Mouse (Mus musculus) CH12.LX (cell line): ENCODE data around the gene Lrtm2. TPM values are rescaled to one million over a fixed set of nuclear protein-coding genes. Genes with fewer than 3 reads are reported as not detected.

Experiments used
- DNase-seq: peaks from one replicate; pipeline ENCODE4 v3.0.0-alpha.2; 2013; ENCODE audit errors: extremely low read depth
- H3K27ac ChIP-seq: 2 replicates; pipeline ENCODE4 v1.5.1; 2012; ENCODE audit warnings: low read depth, mild to moderate bottlenecking, control low read depth, moderate library complexity; ENCODE audit not compliant: insufficient read depth
- H3K27me3 ChIP-seq: replicated peaks from 2 replicates; pipeline ENCODE3; 2012; ENCODE audit warnings: inconsistent platforms
- H3K36me3 ChIP-seq, 2 experiments: replicated peaks in 1 of 2; 2 replicates each; pipeline versions ENCODE3 to v1.6.1; 2012; ENCODE audit warnings: inconsistent platforms in 1 of 2, low read length in 1 of 2, mild to moderate bottlenecking in 1 of 2, mixed read lengths in 1 of 2, moderate library complexity in 1 of 2; ENCODE audit not compliant: control insufficient read depth in 1 of 2, insufficient read depth in 1 of 2
- H3K4me1 ChIP-seq, 2 experiments: 2 replicates each; pipeline ENCODE4 v1.6.1; 2012; ENCODE audit warnings: inconsistent platforms in 1 of 2, moderate library complexity in 1 of 2; ENCODE audit not compliant: insufficient read depth in 2 of 2, control insufficient read depth in 1 of 2
- H3K4me2 ChIP-seq: 2 replicates; pipeline ENCODE4 v1.6.1; 2012; ENCODE audit warnings: low read depth, mild to moderate bottlenecking, control low read depth; ENCODE audit not compliant: poor library complexity, insufficient read depth, severe bottlenecking
- H3K4me3 ChIP-seq, 3 experiments: fragments of 150-350 bp in 1 of 3; sonication (generic) in 1 of 3; replicated peaks in 1 of 3; 2 replicates each; pipeline versions ENCODE3 to v1.5.1; 2011 to 2012; ENCODE audit warnings: low read depth in 2 of 3, low read length in 2 of 3, mild to moderate bottlenecking in 2 of 3, moderate library complexity in 2 of 3, control low read depth in 1 of 3, improper control_type of control experiment in 1 of 3, inconsistent platforms in 1 of 3, mixed read lengths in 1 of 3; ENCODE audit not compliant: poor library complexity in 1 of 3
- H3K79me2 ChIP-seq: replicated peaks from 2 replicates; pipeline ENCODE4 v1.6.1; 2012; ENCODE audit warnings: mild to moderate bottlenecking, moderate library complexity; ENCODE audit not compliant: control insufficient read depth, poor library complexity, insufficient read depth, severe bottlenecking; ENCODE audit errors: extremely low read depth
- H3K9ac ChIP-seq: 2 replicates; pipeline ENCODE4 v1.6.1; 2012; ENCODE audit warnings: low read depth, mild to moderate bottlenecking, control low read depth, moderate library complexity; ENCODE audit not compliant: insufficient read depth
- H3K9me3 ChIP-seq: replicated peaks from 2 replicates; pipeline ENCODE3; 2012; ENCODE audit warnings: low read length, inconsistent platforms, mixed read lengths
- CHD2 ChIP-seq: IDR thresholded peaks from 2 replicates; pipeline ENCODE4 v1.6.1; 2011; ENCODE audit warnings: low read length, improper control_type of control experiment
- CTCF ChIP-seq, 2 experiments: IDR thresholded peaks in 1 of 2; conservative IDR thresholded peaks in 1 of 2; 2 replicates each; pipeline ENCODE4 v1.5.1; 2011 to 2012; ENCODE audit warnings: low read depth in 2 of 2, low read length in 2 of 2, improper control_type of control experiment in 1 of 2, inconsistent platforms in 1 of 2, mild to moderate bottlenecking in 1 of 2, moderate library complexity in 1 of 2
- E2F4 ChIP-seq: IDR thresholded peaks from 2 replicates; pipeline ENCODE4 v1.6.1; 2011; ENCODE audit warnings: low read depth, low read length, improper control_type of control experiment; ENCODE audit not compliant: insufficient replicate concordance
- ELF1 ChIP-seq: IDR thresholded peaks from 2 replicates; pipeline ENCODE4 v1.6.1; 2014; ENCODE audit warnings: low read depth, mild to moderate bottlenecking, inconsistent platforms, low read length, improper control_type of control experiment
- EP300 ChIP-seq: IDR thresholded peaks from 2 replicates; pipeline ENCODE4 v1.6.1; 2011; ENCODE audit warnings: low read length, improper control_type of control experiment
- ETS1 ChIP-seq: conservative IDR thresholded peaks from 2 replicates; pipeline ENCODE4 v1.6.1; 2012; ENCODE audit warnings: low read depth, mild to moderate bottlenecking, inconsistent platforms, low read length, improper control_type of control experiment, moderate library complexity
- GABPA ChIP-seq: IDR thresholded peaks from 2 replicates; pipeline ENCODE4 v1.6.1; 2012; ENCODE audit warnings: low read depth, low read length, improper control_type of control experiment, inconsistent platforms; ENCODE audit not compliant: insufficient replicate concordance
- IRF4 ChIP-seq: IDR thresholded peaks from 2 replicates; pipeline ENCODE4 v1.6.1; 2014; ENCODE audit warnings: low read depth, mild to moderate bottlenecking, inconsistent platforms, low read length, improper control_type of control experiment
- MAZ ChIP-seq: IDR thresholded peaks from 2 replicates; pipeline ENCODE4 v1.6.1; 2012; ENCODE audit warnings: low read depth, mild to moderate bottlenecking, inconsistent platforms, low read length, improper control_type of control experiment, moderate library complexity
- NRF1 ChIP-seq: IDR thresholded peaks from 2 replicates; pipeline ENCODE4 v1.6.1; 2014; ENCODE audit warnings: low read depth, mild to moderate bottlenecking, inconsistent platforms, low read length, improper control_type of control experiment, moderate library complexity
- PAX5 ChIP-seq: IDR thresholded peaks from 2 replicates; pipeline ENCODE4 v1.6.1; 2012; ENCODE audit warnings: low read length, inconsistent platforms, mixed read lengths
- POLR2A ChIP-seq: IDR thresholded peaks from 2 replicates; pipeline ENCODE4 v1.6.1; 2011; ENCODE audit warnings: low read depth, mild to moderate bottlenecking, improper control_type of control experiment, low read length
- SIN3A ChIP-seq: IDR thresholded peaks from 2 replicates; pipeline ENCODE4 v1.6.1; 2012; ENCODE audit warnings: low read length, improper control_type of control experiment, inconsistent platforms
- TCF12 ChIP-seq: IDR thresholded peaks from 2 replicates; pipeline ENCODE4 v1.6.1; 2014; ENCODE audit warnings: low read depth, mild to moderate bottlenecking, inconsistent platforms, low read length, improper control_type of control experiment
- USF1 ChIP-seq: IDR thresholded peaks from 2 replicates; pipeline ENCODE4 v1.6.1; 2014; ENCODE audit warnings: low read depth, mild to moderate bottlenecking, inconsistent platforms, low read length, improper control_type of control experiment
- ZKSCAN1 ChIP-seq: IDR thresholded peaks from 2 replicates; pipeline ENCODE4 v1.6.1; 2012; ENCODE audit warnings: low read depth, inconsistent platforms, low read length, improper control_type of control experiment, borderline replicate concordance
- ZMIZ1 ChIP-seq: IDR thresholded peaks from 2 replicates; pipeline ENCODE4 v1.6.1; 2012; ENCODE audit warnings: low read depth, mild to moderate bottlenecking, inconsistent platforms, low read length, improper control_type of control experiment
- dilution Hi-C: fragments of 300-500 bp; cut with MboI; formaldehyde crosslinking; loops from 2 replicates; pipeline ENCODE4 v1.14.3; 2020; ENCODE audit warnings: low sequenced_read_pairs; ENCODE audit not compliant: extremely low pct_unique_long_range_greater_than_20kb, extremely low pct_ligation_motif_present
- in situ Hi-C: fragments of 300-500 bp; cut with MboI; formaldehyde crosslinking; loops from 3 replicates; pipeline ENCODE4 v1.14.3; 2019; ENCODE audit warnings: low sequenced_read_pairs, low pct_ligation_motif_present, low pct_unique_long_range_greater_than_20kb, mixed read lengths
- polyA plus RNA-seq: library from polyadenylated mRNA; unstranded; fragments of >175 nt; gene quantifications from 2 replicates; pipeline ENCODE4 v1.2.1, GENCODE M21; 2012; ENCODE audit warnings: low read depth; ENCODE audit not compliant: insufficient read length
- total RNA-seq, 2 experiments: library from RNA; depleted of rRNA; stranded (reverse); fragments of 300-350 nt in 1 of 2; fragments of >200 nt in 1 of 2; gene quantifications; 2 replicates each; pipeline ENCODE4 v1.2.3; 2012 to 2014

The Lrtm2 gene
- total RNA-seq (2012; rRNA removed), result not detected in 2 replicates
- not detected in 2 replicates for total RNA-seq (2014; rRNA removed)
- not detected in 2 replicates for polyA plus RNA-seq

DNA sequence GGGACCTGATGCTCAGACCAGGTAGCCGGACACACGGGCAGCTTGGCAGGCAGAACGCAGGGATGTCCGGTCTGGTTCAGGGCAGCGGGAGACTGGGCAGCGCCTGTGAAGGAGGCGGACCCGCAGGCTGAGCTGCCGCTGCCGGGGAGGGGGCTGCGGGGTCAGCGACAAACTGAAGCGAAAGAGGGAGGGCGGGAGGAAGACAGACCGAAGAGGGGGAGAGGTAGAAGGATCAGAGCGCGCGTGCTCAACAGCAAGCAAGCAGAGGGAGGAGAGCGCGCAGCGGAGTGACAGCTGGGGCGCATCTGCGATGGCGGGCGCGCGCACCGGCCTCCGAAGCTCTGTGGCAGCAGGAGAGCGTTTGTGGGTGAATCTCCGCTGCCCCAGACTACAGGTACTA lies at the start of gene Lrtm2:
TSS of gene Lrtm2 (minus strand) at position 261 of the 400 bp plus-strand sequence.
- H3K9ac ChIP-seq, result no peak within 1 kb of the TSS
- dilution Hi-C loops, result no loop called here
- no peak within 1 kb of the TSS for H3K27ac ChIP-seq
- DNase-seq, result no peak
- H3K79me2 ChIP-seq, result no peaks in the 10 kb centered on the region
- H3K4me3 ChIP-seq, result no peak within 1 kb of the TSS
- H3K36me3 ChIP-seq, result no peaks in the 10 kb centered on the region
- TF ChIP-seq ELF1, result no peak
- no peak for TF ChIP-seq IRF4
- TF ChIP-seq PAX5, result no peak
- no peak for TF ChIP-seq GABPA
- TF ChIP-seq E2F4, result no peak
- no peak for TF ChIP-seq SIN3A
- no peak for TF ChIP-seq TCF12
- no peak for TF ChIP-seq CHD2
- no peak for TF ChIP-seq MAZ
- TF ChIP-seq USF1, result no peak
- TF ChIP-seq POLR2A, result no peak
- no peak for TF ChIP-seq ZMIZ1
- no peak for TF ChIP-seq ZKSCAN1
- TF ChIP-seq EP300, result no peak
- no peak for TF ChIP-seq NRF1
- peaks cover 0 to under 1% of the 10 kb centered on the region in 2 experiments; a peak in 1 of 4 replicates for H3K4me1 ChIP-seq
- H3K27me3 ChIP-seq, result peaks cover 66% of the 10 kb centered on the region
- H3K4me2 ChIP-seq, result no peak within 1 kb of the TSS
- in situ Hi-C loops, result loop anchor here (25.0 kb wide), 1 partner anchor 718 kb away; no protein-coding TSS in a partner anchor
- no peaks in the 10 kb centered on the region for H3K9me3 ChIP-seq

- no peak for DNase-seq
- Histone ChIP-seq H3K4me3 (no peak overlapping the region), H3K4me2 (no peak overlapping the region), H3K79me2 (peaks cover 35% of the 10 kb centered on the region), H3K9ac (no peak overlapping the region), H3K27me3 (no peaks in the 10 kb centered on the region), H3K27ac (no peak overlapping the region), H3K36me3 (peaks cover 0 to 14% of the 10 kb centered on the region in 2 experiments)
- TF ChIP-seq ETS1, result no peak
- 0 out of 4 replicates have a peak, but pooled peaks of 1 of the 2 experiments have one; percentile 1 for TF ChIP-seq CTCF (conservative IDR thresholded peaks at IDR 0.05 in 1 of 2, IDR thresholded peaks at IDR 0.05 in 1 of 2; ENCODE audit: low read depth in 2 of 2, low read length in 2 of 2)
- TF ChIP-seq, all 38 proteins: peak for 1
- peaks cover 5 to 41% of the 10 kb centered on the region in 2 experiments for H3K4me1 ChIP-seq
- dilution Hi-C loops (no loop called here), in situ Hi-C loops (no loop called here)
- H3K9me3 ChIP-seq, result no peaks in the 10 kb centered on the region
Measured at GRCm38 (mm10) chr6:119378631-119379030, 48.1 kb upstream of the Lrtm2 start.
